Mouse (Mus musculus): Measurements from ENCODE around the gene Src. TPM values are rescaled to one million over a fixed set of nuclear protein-coding genes. Genes with fewer than 3 reads are reported as not detected.

Src gene
- total and polyA plus RNA-seq, 2 experiments = 1.3 to 5.6 TPM

DNA sequence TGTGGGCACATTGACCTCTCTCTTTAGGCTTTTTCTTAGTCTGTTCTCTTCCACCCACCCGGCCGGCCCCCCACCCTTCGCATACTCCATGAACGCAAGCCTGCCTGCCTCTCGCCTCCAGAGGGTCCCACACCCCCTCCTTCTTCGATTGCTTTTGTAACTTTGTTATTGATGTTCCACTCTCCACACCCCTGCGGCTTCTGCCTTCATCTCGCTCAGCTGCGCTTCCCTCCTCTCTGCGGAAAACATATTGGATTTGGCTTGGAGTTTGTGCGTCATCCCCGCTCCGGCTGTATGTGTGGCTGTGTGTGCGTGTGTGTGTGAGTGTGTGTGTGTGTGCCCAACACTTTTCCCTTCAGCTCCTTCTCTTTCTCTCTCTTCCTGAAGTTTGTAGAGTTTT, 88.5 kb downstream of the Src start:
- H3K36me3 ChIP-seq (ENCODE audit: control insufficient read depth, insufficient read depth, low read length) = no peaks in the 10 kb centered on the region
- H3K9ac ChIP-seq (ENCODE audit: low read depth, low read length) = no peak overlapping the region
- TF ChIP-seq POLR2A (IDR thresholded peaks at IDR 0.05; ENCODE audit: extremely low read depth, insufficient read depth, low read length) (no peak), CTCF (IDR thresholded peaks at IDR 0.05; ENCODE audit: low read depth, low read length) (no peak)
- no peaks in the 10 kb centered on the region for H3K27me3 ChIP-seq (ENCODE audit: control insufficient read depth, insufficient read depth, low read length)
- peaks cover 9% of the 10 kb centered on the region for H3K4me1 ChIP-seq (ENCODE audit: control insufficient read depth, insufficient read depth, low read length)
- no peak overlapping the region for H3K4me3 ChIP-seq (ENCODE audit: insufficient read depth, low read depth, low read length)
- H3K27ac ChIP-seq (replicated peaks; ENCODE audit: insufficient read depth, low read depth, low read length) = no peak overlapping the region
- 28% methylated on average over 14 of the region's 14 CpGs for WGBS
- H3K79me2 ChIP-seq (ENCODE audit: control insufficient read depth, insufficient read depth, low read length) = no peaks in the 10 kb centered on the region
- DNase-seq (ENCODE audit: extremely low read depth, low read depth, low spot score) = no peak

- peak; percentile 83 for DNase-seq (ENCODE audit: extremely low read depth, low read depth, low spot score)
- Histone ChIP-seq H3K27ac (replicated peaks; ENCODE audit: insufficient read depth, low read depth, low read length) (no peak overlapping the region), H3K4me1 (ENCODE audit: control insufficient read depth, insufficient read depth, low read length) (peaks cover 9% of the 10 kb centered on the region), H3K9ac (ENCODE audit: low read depth, low read length) (no peak overlapping the region), H3K4me3 (ENCODE audit: insufficient read depth, low read depth, low read length) (no peak overlapping the region), H3K27me3 (ENCODE audit: control insufficient read depth, insufficient read depth, low read length) (no peaks in the 10 kb centered on the region), H3K79me2 (ENCODE audit: control insufficient read depth, insufficient read depth, low read length) (no peaks in the 10 kb centered on the region), H3K36me3 (ENCODE audit: control insufficient read depth, insufficient read depth, low read length) (no peaks in the 10 kb centered on the region)
- TF ChIP-seq POLR2A (IDR thresholded peaks at IDR 0.05; ENCODE audit: extremely low read depth, insufficient read depth, low read length) (no peak), CTCF (IDR thresholded peaks at IDR 0.05; ENCODE audit: low read depth, low read length) (no peak)
- WGBS = 15% methylated on average over 5 of the region's 5 CpGs
Observed at GRCm38 (mm10) chr2:157509182-157509581, 90.9 kb downstream of the Src start.

DNA sequence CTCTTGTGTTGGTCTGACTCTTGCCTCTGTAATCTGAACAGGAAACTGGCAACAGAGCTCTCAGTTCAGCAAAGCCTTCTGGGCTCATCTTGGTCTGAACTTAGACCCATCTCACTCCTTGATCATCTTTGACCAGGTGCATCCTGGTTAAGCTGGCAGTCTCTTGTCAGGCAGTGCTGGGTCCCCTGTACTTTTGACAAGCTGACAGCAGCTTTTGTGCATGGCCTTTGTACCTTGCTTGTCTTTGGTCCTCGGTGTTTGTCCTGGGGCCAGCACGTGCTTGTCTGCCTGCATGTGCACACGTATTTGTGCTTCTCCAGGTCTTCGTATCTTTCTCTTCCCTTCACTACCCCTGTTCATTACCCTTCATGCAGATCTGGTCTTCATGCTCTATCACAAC, 91.8 kb downstream of the Src start:
- Histone ChIP-seq H3K9ac (ENCODE audit: low read depth, low read length) (no peak overlapping the region), H3K79me2 (ENCODE audit: control insufficient read depth, insufficient read depth, low read length) (no peaks in the 10 kb centered on the region), H3K4me1 (ENCODE audit: control insufficient read depth, insufficient read depth, low read length) (peaks cover 9% of the 10 kb centered on the region), H3K27ac (replicated peaks; ENCODE audit: insufficient read depth, low read depth, low read length) (no peak overlapping the region), H3K36me3 (ENCODE audit: control insufficient read depth, insufficient read depth, low read length) (no peaks in the 10 kb centered on the region), H3K27me3 (ENCODE audit: control insufficient read depth, insufficient read depth, low read length) (no peaks in the 10 kb centered on the region), H3K4me3 (ENCODE audit: insufficient read depth, low read depth, low read length) (no peak overlapping the region)
- WGBS = 21% methylated on average over 4 of the region's 4 CpGs
- peak; percentile 85 for DNase-seq (ENCODE audit: extremely low read depth, low read depth, low spot score)
- TF ChIP-seq CTCF (IDR thresholded peaks at IDR 0.05; ENCODE audit: low read depth, low read length) = no peak
- TF ChIP-seq POLR2A (IDR thresholded peaks at IDR 0.05; ENCODE audit: extremely low read depth, insufficient read depth, low read length) = no peak

- DNase-seq (ENCODE audit: extremely low read depth, low read depth, low spot score) = no peak
- H3K4me3 ChIP-seq (ENCODE audit: insufficient read depth, low read depth, low read length) = no peak overlapping the region
- peaks cover 9% of the 10 kb centered on the region for H3K4me1 ChIP-seq (ENCODE audit: control insufficient read depth, insufficient read depth, low read length)
- no peaks in the 10 kb centered on the region for H3K36me3 ChIP-seq (ENCODE audit: control insufficient read depth, insufficient read depth, low read length)
- no peak overlapping the region for H3K27ac ChIP-seq (replicated peaks; ENCODE audit: insufficient read depth, low read depth, low read length)
- no peak overlapping the region for H3K9ac ChIP-seq (ENCODE audit: low read depth, low read length)
- TF ChIP-seq POLR2A (IDR thresholded peaks at IDR 0.05; ENCODE audit: extremely low read depth, insufficient read depth, low read length) = no peak
- TF ChIP-seq CTCF (IDR thresholded peaks at IDR 0.05; ENCODE audit: low read depth, low read length) = no peak
- H3K27me3 ChIP-seq (ENCODE audit: control insufficient read depth, insufficient read depth, low read length) = no peaks in the 10 kb centered on the region
- WGBS = 95% methylated on average over 9 of the region's 9 CpGs
- H3K79me2 ChIP-seq (ENCODE audit: control insufficient read depth, insufficient read depth, low read length) = no peaks in the 10 kb centered on the region
Observed at GRCm38 (mm10) chr2:157512859-157513258, 94.6 kb downstream of the Src start.

DNA sequence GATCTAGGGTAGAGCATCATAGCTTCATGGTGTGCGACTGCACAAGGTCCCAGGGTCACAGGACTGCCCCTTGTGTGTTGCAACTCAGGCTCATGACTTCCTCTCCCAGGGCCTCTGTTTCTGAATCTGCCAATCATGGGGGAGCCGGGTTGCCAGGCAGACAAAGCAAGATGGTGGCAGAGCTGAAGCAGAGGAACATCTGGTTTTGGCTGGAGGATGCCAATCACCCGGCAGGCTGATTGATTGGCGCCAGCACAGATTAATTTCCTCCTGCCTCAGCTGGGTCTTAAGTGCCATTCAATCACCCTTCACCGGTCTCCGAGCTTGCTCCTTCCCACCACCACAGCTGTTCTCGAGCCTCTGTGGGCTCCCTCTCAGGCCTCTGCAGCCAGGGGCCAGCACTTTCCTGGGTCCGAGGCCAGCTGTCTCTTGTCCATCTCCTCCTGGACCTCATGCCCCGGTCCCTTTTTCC, 95.5 kb downstream of the Src start:
- no peaks in the 10 kb centered on the region for H3K36me3 ChIP-seq (ENCODE audit: control insufficient read depth, insufficient read depth, low read length)
- H3K27me3 ChIP-seq (ENCODE audit: control insufficient read depth, insufficient read depth, low read length) = no peaks in the 10 kb centered on the region
- peak; percentile 49 for DNase-seq (ENCODE audit: extremely low read depth, low read depth, low spot score)
- WGBS = 61% methylated on average over 9 of the region's 9 CpGs
- peaks cover 9% of the 10 kb centered on the region for H3K4me1 ChIP-seq (ENCODE audit: control insufficient read depth, insufficient read depth, low read length)
- H3K27ac ChIP-seq (replicated peaks; ENCODE audit: insufficient read depth, low read depth, low read length) = no peak overlapping the region
- H3K9ac ChIP-seq (ENCODE audit: low read depth, low read length) = no peak overlapping the region
- no peaks in the 10 kb centered on the region for H3K79me2 ChIP-seq (ENCODE audit: control insufficient read depth, insufficient read depth, low read length)
- TF ChIP-seq POLR2A (IDR thresholded peaks at IDR 0.05; ENCODE audit: extremely low read depth, insufficient read depth, low read length) (no peak), CTCF (IDR thresholded peaks at IDR 0.05; ENCODE audit: low read depth, low read length) (no peak)
- H3K4me3 ChIP-seq (ENCODE audit: insufficient read depth, low read depth, low read length) = no peak overlapping the region

- H3K27ac ChIP-seq (replicated peaks; ENCODE audit: insufficient read depth, low read depth, low read length) = no peak overlapping the region
- TF ChIP-seq CTCF (IDR thresholded peaks at IDR 0.05; ENCODE audit: low read depth, low read length) (no peak), POLR2A (IDR thresholded peaks at IDR 0.05; ENCODE audit: extremely low read depth, insufficient read depth, low read length) (no peak)
- H3K9ac ChIP-seq (ENCODE audit: low read depth, low read length) = no peak overlapping the region
- no peak overlapping the region for H3K4me3 ChIP-seq (ENCODE audit: insufficient read depth, low read depth, low read length)
- H3K36me3 ChIP-seq (ENCODE audit: control insufficient read depth, insufficient read depth, low read length) = no peaks in the 10 kb centered on the region
- WGBS = 51% methylated on average over 4 of the region's 4 CpGs
- H3K79me2 ChIP-seq (ENCODE audit: control insufficient read depth, insufficient read depth, low read length) = no peaks in the 10 kb centered on the region
- peaks cover 7% of the 10 kb centered on the region; the same call in 1 of the 2 replicates for H3K4me1 ChIP-seq (ENCODE audit: control insufficient read depth, insufficient read depth, low read length)
- no peak for DNase-seq (ENCODE audit: extremely low read depth, low read depth, low spot score)
- no peaks in the 10 kb centered on the region for H3K27me3 ChIP-seq (ENCODE audit: control insufficient read depth, insufficient read depth, low read length)
Observed at GRCm38 (mm10) chr2:157514353-157514752, 96.1 kb downstream of the Src start.
